Mouse (Mus musculus): ENCODE data around the gene Tmcc3.

The Tmcc3 gene

GRCm38 (mm10) chr10:94551511-94551910 lies 239.8 kb downstream of the Tmcc3 start:
- no peak for DNase-seq (ENCODE audit: low spot score)

GRCm38 (mm10) chr10:94551924-94552523 lies 240.3 kb downstream of the Tmcc3 start:
- no peak for DNase-seq (ENCODE audit: low spot score)

- DNase-seq (ENCODE audit: low spot score), result no peak
Observed at GRCm38 (mm10) chr10:94555394-94555793, 243.6 kb downstream of the Tmcc3 start.

GRCm38 (mm10) chr10:94557428-94558149 lies 245.8 kb downstream of the Tmcc3 start:
- no peak for DNase-seq (ENCODE audit: low spot score)

- no peak for DNase-seq (ENCODE audit: low spot score)
Observed at GRCm38 (mm10) chr10:94558826-94559225, 247.1 kb downstream of the Tmcc3 start.

- no peak for DNase-seq (ENCODE audit: low spot score)
Observed at GRCm38 (mm10) chr10:94561351-94561750, 249.6 kb downstream of the Tmcc3 start.

GRCm38 (mm10) chr10:94562188-94562587 lies 250.4 kb downstream of the Tmcc3 start:
- DNase-seq (ENCODE audit: low spot score), result no peak

- no peak for DNase-seq (ENCODE audit: low spot score)
Observed at GRCm38 (mm10) chr10:94562991-94563390, 251.2 kb downstream of the Tmcc3 start.

- no peak for DNase-seq (ENCODE audit: low spot score)
Observed at GRCm38 (mm10) chr10:94565410-94566221, 253.9 kb downstream of the Tmcc3 start.

- no peak for DNase-seq (ENCODE audit: low spot score)
Observed at GRCm38 (mm10) chr10:94566222-94566868, 254.6 kb downstream of the Tmcc3 start.

- DNase-seq (ENCODE audit: low spot score), result no peak
Observed at GRCm38 (mm10) chr10:94567251-94567650, 255.5 kb downstream of the Tmcc3 start.

- no peak for DNase-seq (ENCODE audit: low spot score)
Observed at GRCm38 (mm10) chr10:94567915-94568314, 256.2 kb downstream of the Tmcc3 start.

GRCm38 (mm10) chr10:94568867-94569266 lies 257.1 kb downstream of the Tmcc3 start:
- DNase-seq (ENCODE audit: low spot score), result no peak

- no peak for DNase-seq (ENCODE audit: low spot score)
Observed at GRCm38 (mm10) chr10:94569731-94570130, 258.0 kb downstream of the Tmcc3 start.

GRCm38 (mm10) chr10:94571927-94572620 lies 260.3 kb downstream of the Tmcc3 start:
- no peak for DNase-seq (ENCODE audit: low spot score)

GRCm38 (mm10) chr10:94572772-94573171 lies 261.0 kb downstream of the Tmcc3 start:
- no peak for DNase-seq (ENCODE audit: low spot score)

- peak; percentile 30 for DNase-seq (ENCODE audit: low spot score)
Observed at GRCm38 (mm10) chr10:94574451-94575333, 262.9 kb downstream of the Tmcc3 start.

GRCm38 (mm10) chr10:94575958-94576357 lies 264.2 kb downstream of the Tmcc3 start:
- DNase-seq (ENCODE audit: low spot score), result peak; percentile 21

- no peak for DNase-seq (ENCODE audit: low spot score)
Observed at GRCm38 (mm10) chr10:94578870-94579269, 267.1 kb downstream of the Tmcc3 start.

- DNase-seq (ENCODE audit: low spot score), result no peak
Observed at GRCm38 (mm10) chr10:94581384-94581783, 269.6 kb downstream of the Tmcc3 start.

- no peak for DNase-seq (ENCODE audit: low spot score)
Observed at GRCm38 (mm10) chr10:94583714-94584113, 272.0 kb downstream of the Tmcc3 start.
